8 mouse cellular contexts compared by ENCODE assay signal in genomic region chr7:90029548-90030485, GRCm38 (mm10). TPM values are rescaled to one million over a fixed set of nuclear protein-coding genes. Genes with fewer than 3 reads are reported as not detected.
A peak's percentile ranks its signal among the peaks of the same experiment; 100 is the strongest.
DNase-seq lines count a peak whose midpoint lies in the region; ATAC-seq lines count a peak whose summit lies in the region.

No protein-coding gene starts in this region.

- ATAC-seq in megakaryocyte, adult 5-6 weeks (ENCODE audit: poor library complexity, severe bottlenecking): no peak
- ATAC-seq in forebrain, embryonic 12.5 days (ENCODE audit: low FRiP score): peak; percentile 37; the same call in 1 of the 2 replicates
- ATAC-seq in limb, embryonic 11.5 days (ENCODE audit: insufficient number of reproducible peaks, low FRiP score, low TSS enrichment, low read depth): peak; percentile 52; the same call in 1 of the 2 replicates
- peak; percentile 68 for ATAC-seq in midbrain, embryonic 13.5 days
- ATAC-seq in granulocyte monocyte progenitor cell, adult 5-6 weeks (replicated peaks; ENCODE audit: poor library complexity, severe bottlenecking): no peak

- peak; percentile 76 to 78 for DNase-seq in heart, postnatal 10 days
- peak; percentile 49 for DNase-seq in limb, embryonic 11.5 days (ENCODE audit: low spot score)
- DNase-seq in retina, embryonic 14.5 days (ENCODE audit: low spot score): no peak

- peaks cover 21% of the 10 kb centered on the region for H3K27me3 ChIP-seq in megakaryocyte, embryonic 14.5 days (replicated peaks)
- H3K27me3 ChIP-seq in forebrain, embryonic 12.5 days: no peaks in the 10 kb centered on the region
- H3K27me3 ChIP-seq in limb, embryonic 11.5 days (ENCODE audit: control insufficient read depth, insufficient read depth, low read length): no peaks in the 10 kb centered on the region
- no peaks in the 10 kb centered on the region for H3K27me3 ChIP-seq in midbrain, embryonic 13.5 days

- H3K36me3 ChIP-seq in megakaryocyte, embryonic 14.5 days (replicated peaks; ENCODE audit: low read length): no peaks in the 10 kb centered on the region
- no peaks in the 10 kb centered on the region for H3K36me3 ChIP-seq in forebrain, embryonic 12.5 days (replicated peaks)
- no peaks in the 10 kb centered on the region for H3K36me3 ChIP-seq in limb, embryonic 11.5 days (ENCODE audit: control insufficient read depth, insufficient read depth, low read length)
- H3K36me3 ChIP-seq in midbrain, embryonic 13.5 days: no peaks in the 10 kb centered on the region

- peak overlapping the region; percentile 24 for H3K4me2 ChIP-seq in forebrain, embryonic 12.5 days
- peak overlapping the region; percentile 30; the same call in 1 of the 2 replicates for H3K4me2 ChIP-seq in limb, embryonic 11.5 days (ENCODE audit: low read depth, severe bottlenecking)
- H3K4me2 ChIP-seq in midbrain, embryonic 13.5 days (replicated peaks): peak overlapping the region; percentile 40

- H3K9me3 ChIP-seq in megakaryocyte, embryonic 14.5 days: no peaks in the 10 kb centered on the region
- no peaks in the 10 kb centered on the region for H3K9me3 ChIP-seq in forebrain, embryonic 12.5 days
- H3K9me3 ChIP-seq in limb, embryonic 11.5 days (ENCODE audit: control insufficient read depth, low read length): no peaks in the 10 kb centered on the region
- H3K9me3 ChIP-seq in midbrain, embryonic 13.5 days: no peaks in the 10 kb centered on the region

- peaks cover 60% of the 10 kb centered on the region for H3K4me1 ChIP-seq in megakaryocyte, embryonic 14.5 days
- H3K4me1 ChIP-seq in forebrain, embryonic 12.5 days: peaks cover 14% of the 10 kb centered on the region
- peaks cover 19% of the 10 kb centered on the region for H3K4me1 ChIP-seq in limb, embryonic 11.5 days (ENCODE audit: control insufficient read depth, insufficient read depth, low read length)
- H3K4me1 ChIP-seq in midbrain, embryonic 13.5 days (replicated peaks): peaks cover 24% of the 10 kb centered on the region

- peak overlapping the region; percentile 59; the same call in 1 of the 2 replicates for H3K27ac ChIP-seq in forebrain, embryonic 12.5 days
- peak overlapping the region; percentile 36; the same call in 1 of the 2 replicates for H3K27ac ChIP-seq in limb, embryonic 11.5 days (replicated peaks; ENCODE audit: low read depth, low read length)
- H3K27ac ChIP-seq in midbrain, embryonic 13.5 days: peak overlapping the region; percentile 86

- H3K4me3 ChIP-seq in megakaryocyte, embryonic 14.5 days (replicated peaks): peak overlapping the region; percentile 56
- no peak overlapping the region for H3K4me3 ChIP-seq in forebrain, embryonic 12.5 days (replicated peaks)
- no peak overlapping the region for H3K4me3 ChIP-seq in limb, embryonic 11.5 days (ENCODE audit: low read depth, low read length)
- peak overlapping the region; percentile 7; the same call in 1 of the 2 replicates for H3K4me3 ChIP-seq in midbrain, embryonic 13.5 days (replicated peaks)

- H3K9ac ChIP-seq in forebrain, embryonic 12.5 days: no peak overlapping the region
- no peak overlapping the region for H3K9ac ChIP-seq in limb, embryonic 11.5 days (ENCODE audit: low read length)
- peak overlapping the region; percentile 36; the same call in 1 of the 2 replicates for H3K9ac ChIP-seq in midbrain, embryonic 13.5 days (replicated peaks)

- intact Hi-C loops in heart, postnatal 10 days (cut with DNase I): loop anchor here (1.0 to 5.0 kb wide), 2 partner anchors 37 to 99 kb away; no protein-coding TSS in a partner anchor

- WGBS in forebrain, embryonic 12.5 days: 55% methylated on average over 20 of the region's 20 CpGs
- 51% methylated on average over 20 of the region's 20 CpGs for WGBS in limb, embryonic 11.5 days
- 44% methylated on average over 20 of the region's 20 CpGs for WGBS in midbrain, embryonic 13.5 days

RNA-seq across cellular contexts. Expression of gene Eed, which starts 49.0 kb away (rescaled TPM):
- polyA plus RNA-seq in megakaryocyte, embryonic 14.5 days (2012; ENCODE audit: insufficient read depth, low replicate concordance): 23.9 and 39.5 TPM in 2 replicates
- 126 and 156 TPM in 2 replicates for total RNA-seq in megakaryocyte, adult 5-6 weeks (2015)
- 114 and 124 TPM in 2 replicates for total RNA-seq in megakaryocyte, adult 5-6 weeks (2017)
- polyA plus RNA-seq in forebrain, embryonic 12.5 days (2016; fragmentation: Nextera tagmentation; extraction: Ambion mirVana): 85.6 and 94.6 TPM in 2 replicates
- total RNA-seq in heart, postnatal 10 days (2021): 10 to 100 TPM; 26.6 to 30.3 TPM
- polyA plus RNA-seq in limb, embryonic 11.5 days (2014; fragmentation: Nextera tagmentation; extraction: Ambion mirVana): 93.3 and 98.1 TPM in 2 replicates
- 36.6 and 42.4 TPM in 2 replicates for polyA plus RNA-seq in midbrain, embryonic 13.5 days (2015; fragmentation: Nextera tagmentation; extraction: Ambion mirVana)
- total RNA-seq in granulocyte monocyte progenitor cell, adult 5-6 weeks (2014; fragmentation: Nextera tagmentation): 89.6 and 108 TPM in 2 replicates
- 130 and 164 TPM in 2 replicates for total RNA-seq in granulocyte monocyte progenitor cell, adult 5-6 weeks (2017)

Comparison
In these comparisons a context has a peak if more than half of its experiments do, and no peak if none do; other contexts are left out.
1. H3K4me3 ChIP-seq: peak in megakaryocyte, embryonic 14.5 days (single experiment) and midbrain, embryonic 13.5 days (single experiment); none in forebrain, embryonic 12.5 days (single experiment) and limb, embryonic 11.5 days (single experiment).
2. ATAC-seq: peak in forebrain, embryonic 12.5 days (single experiment), limb, embryonic 11.5 days (single experiment) and midbrain, embryonic 13.5 days (single experiment); none in megakaryocyte, adult 5-6 weeks (single experiment) and granulocyte monocyte progenitor cell, adult 5-6 weeks (single experiment).
3. H3K27ac ChIP-seq: peak in every context shown above with its lines; median percentile 86 in midbrain, embryonic 13.5 days; 59 in forebrain, embryonic 12.5 days; 36 in limb, embryonic 11.5 days.
4. Peak in every context shown above with its lines, with median percentiles within 50 percentile points of each other: H3K4me2 ChIP-seq.